Mouse (Mus musculus): ENCODE results near the gene Olfr364-ps1.

Gene Olfr364-ps1

GRCm38 (mm10) chr2:37139022-37139421 is at the start of gene Olfr364-ps1:
Gene Olfr364-ps1, plus strand, starts transcription at chr2:37139322.
- DNase-seq (ENCODE audit: low spot score), result no peak

- DNase-seq (ENCODE audit: low spot score), result no peak
Measured at GRCm38 (mm10) chr2:37117810-37118209, 21.3 kb upstream of the Olfr364-ps1 start, which contains the start of gene Olfr362. Gene Olfr362, minus strand, starts transcription at chr2:37117910.

GRCm38 (mm10) chr2:37187898-37188297 is 48.8 kb downstream of the Olfr364-ps1 start, which contains the start of gene Olfr365:
Gene Olfr365, plus strand, starts transcription at chr2:37188198.
- no peak for DNase-seq (ENCODE audit: low spot score)

Measured in lung, postnatal 25 days (tissue).